Mouse (Mus musculus) left cerebral cortex, postnatal 4 days (tissue): ENCODE data around the gene Ckap2l. TPM values are rescaled to one million over a fixed set of nuclear protein-coding genes. Genes with fewer than 3 reads are reported as not detected.

Experiments used
- DNase-seq: peaks from one replicate; pipeline ENCODE4 v3.0.0-alpha.2; 2022
- intact Hi-C: fragments of 180-260 bp; cut with DNase I; formaldehyde crosslinking; loops from one replicate; pipeline ENCODE4 v1.15.1; 2025
- total RNA-seq, 2 experiments: library from RNA; stranded (reverse); gene quantifications; 2 replicates each; pipeline ENCODE4 v1.2.3; 2021

The Ckap2l gene
- total RNA-seq, 2 experiments from 2014 or later = 5.9 to 7.0 TPM

- no peak for DNase-seq
Measured at GRCm38 (mm10) chr2:129240726-129241432, 56.1 kb downstream of the Ckap2l start.

GRCm38 (mm10) chr2:129236526-129236925 is 60.5 kb downstream of the Ckap2l start:
- intact Hi-C loops = no loop called here
- DNase-seq = no peak

More at GRCm38 (mm10) chr2:129240726-129241432, 56.1 kb downstream of the Ckap2l start:
- intact Hi-C loops = no loop called here

- DNase-seq = no peak
- intact Hi-C loops = no loop called here
Measured at GRCm38 (mm10) chr2:129234731-129235130, 62.3 kb downstream of the Ckap2l start.

GRCm38 (mm10) chr2:129233803-129234477 is 63.1 kb downstream of the Ckap2l start:
- no peak for DNase-seq
- intact Hi-C loops = no loop called here

GRCm38 (mm10) chr2:129233218-129233617 is 63.8 kb downstream of the Ckap2l start:
- intact Hi-C loops = no loop called here
- no peak for DNase-seq

GRCm38 (mm10) chr2:129232484-129232883 is 64.5 kb downstream of the Ckap2l start:
- no peak for DNase-seq
- intact Hi-C loops = no loop called here

GRCm38 (mm10) chr2:129232023-129232422 is 65.0 kb downstream of the Ckap2l start:
- intact Hi-C loops = no loop called here
- DNase-seq = peak; percentile 17

- DNase-seq = no peak
- intact Hi-C loops = no loop called here
Measured at GRCm38 (mm10) chr2:129229316-129229715, 67.7 kb downstream of the Ckap2l start.

- DNase-seq = no peak
- intact Hi-C loops = no loop called here
Measured at GRCm38 (mm10) chr2:129228571-129228970, 68.4 kb downstream of the Ckap2l start.

- intact Hi-C loops = no loop called here
Measured at GRCm38 (mm10) chr2:129227709-129228108, 69.3 kb downstream of the Ckap2l start.

GRCm38 (mm10) chr2:129227011-129227529 is 69.9 kb downstream of the Ckap2l start:
- intact Hi-C loops = no loop called here
- DNase-seq = no peak

More at GRCm38 (mm10) chr2:129227709-129228108, 69.3 kb downstream of the Ckap2l start:
- no peak for DNase-seq

- intact Hi-C loops = no loop called here
Measured at GRCm38 (mm10) chr2:129226296-129226851, 70.6 kb downstream of the Ckap2l start.

GRCm38 (mm10) chr2:129225251-129225819 is 71.7 kb downstream of the Ckap2l start:
- DNase-seq = no peak
- intact Hi-C loops = no loop called here

More at GRCm38 (mm10) chr2:129226296-129226851, 70.6 kb downstream of the Ckap2l start:
- no peak for DNase-seq

- no peak for DNase-seq
- intact Hi-C loops = no loop called here
Measured at GRCm38 (mm10) chr2:129224178-129224577, 72.8 kb downstream of the Ckap2l start.

GRCm38 (mm10) chr2:129221097-129221632 is 75.8 kb downstream of the Ckap2l start:
- DNase-seq = no peak
- intact Hi-C loops = no loop called here

- intact Hi-C loops = no loop called here
- DNase-seq = no peak
Measured at GRCm38 (mm10) chr2:129218537-129219105, 78.4 kb downstream of the Ckap2l start.
